Mouse (Mus musculus) liver, embryonic 14.5 days (tissue): ENCODE results near the gene Ubtf.

ENCODE experiments used
- CTCF ChIP-seq: IDR thresholded peaks from 2 replicates; pipeline ENCODE4 v1.5.1; 2016; ENCODE audit warnings: antibody characterized with exemption, low read depth, control low read depth
- EP300 ChIP-seq: IDR thresholded peaks from 2 replicates; pipeline ENCODE4 v1.6.1; 2016; ENCODE audit warnings: antibody characterized with exemption, low read depth

DNA sequence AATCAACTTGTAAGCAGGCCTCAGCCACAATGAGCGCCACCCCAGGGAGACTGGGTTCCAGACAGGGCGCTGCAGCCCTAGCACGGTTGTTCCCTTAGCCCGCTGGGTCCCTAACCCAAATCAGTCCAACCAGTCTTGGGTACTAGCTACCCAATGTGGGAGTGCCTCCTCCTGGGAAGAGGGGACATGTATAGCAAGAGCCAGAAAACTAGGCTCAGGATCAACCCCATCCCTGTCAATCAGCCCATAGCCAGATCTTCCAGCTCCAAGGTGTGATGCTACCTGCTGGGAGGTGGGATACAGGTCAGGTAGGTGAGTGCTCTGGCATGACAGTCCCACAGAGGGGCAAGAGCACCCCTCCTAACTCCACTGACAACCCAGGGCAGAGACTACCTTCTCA, 29.4 kb downstream of the Ubtf start:
- TF ChIP-seq EP300 (no peak), CTCF (no peak)
